Mouse (Mus musculus): ENCODE results near the gene Dvl2. TPM values are rescaled to one million over a fixed set of nuclear protein-coding genes. Genes with fewer than 3 reads are reported as not detected.
A peak's percentile ranks its signal among the peaks of the same experiment; 100 is the strongest.

The Dvl2 gene
- polyA plus RNA-seq, 1 experiment from 2014 or later, result 27.1 TPM

DNA sequence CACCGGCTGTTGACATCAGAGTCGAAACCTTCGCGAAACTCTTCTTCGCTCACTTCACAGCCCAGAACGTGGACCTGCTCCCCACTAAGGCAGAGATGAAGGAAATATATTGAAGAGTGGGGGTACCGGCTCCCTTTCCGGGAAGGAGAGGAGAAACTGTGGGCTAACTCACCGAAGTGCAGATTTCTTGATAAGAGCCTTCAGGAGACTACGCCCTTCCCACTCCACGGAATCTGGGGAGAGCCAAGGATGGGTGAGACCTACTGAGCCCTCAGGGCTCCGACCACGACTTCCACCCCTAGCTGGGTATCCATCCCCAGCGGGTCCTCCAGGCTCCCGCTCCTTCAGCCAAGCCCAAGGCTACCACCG, 20.6 kb upstream of the Dvl2 start:
- no peak for ATAC-seq (replicated peaks; ENCODE audit: low FRiP score, low read depth)

DNA sequence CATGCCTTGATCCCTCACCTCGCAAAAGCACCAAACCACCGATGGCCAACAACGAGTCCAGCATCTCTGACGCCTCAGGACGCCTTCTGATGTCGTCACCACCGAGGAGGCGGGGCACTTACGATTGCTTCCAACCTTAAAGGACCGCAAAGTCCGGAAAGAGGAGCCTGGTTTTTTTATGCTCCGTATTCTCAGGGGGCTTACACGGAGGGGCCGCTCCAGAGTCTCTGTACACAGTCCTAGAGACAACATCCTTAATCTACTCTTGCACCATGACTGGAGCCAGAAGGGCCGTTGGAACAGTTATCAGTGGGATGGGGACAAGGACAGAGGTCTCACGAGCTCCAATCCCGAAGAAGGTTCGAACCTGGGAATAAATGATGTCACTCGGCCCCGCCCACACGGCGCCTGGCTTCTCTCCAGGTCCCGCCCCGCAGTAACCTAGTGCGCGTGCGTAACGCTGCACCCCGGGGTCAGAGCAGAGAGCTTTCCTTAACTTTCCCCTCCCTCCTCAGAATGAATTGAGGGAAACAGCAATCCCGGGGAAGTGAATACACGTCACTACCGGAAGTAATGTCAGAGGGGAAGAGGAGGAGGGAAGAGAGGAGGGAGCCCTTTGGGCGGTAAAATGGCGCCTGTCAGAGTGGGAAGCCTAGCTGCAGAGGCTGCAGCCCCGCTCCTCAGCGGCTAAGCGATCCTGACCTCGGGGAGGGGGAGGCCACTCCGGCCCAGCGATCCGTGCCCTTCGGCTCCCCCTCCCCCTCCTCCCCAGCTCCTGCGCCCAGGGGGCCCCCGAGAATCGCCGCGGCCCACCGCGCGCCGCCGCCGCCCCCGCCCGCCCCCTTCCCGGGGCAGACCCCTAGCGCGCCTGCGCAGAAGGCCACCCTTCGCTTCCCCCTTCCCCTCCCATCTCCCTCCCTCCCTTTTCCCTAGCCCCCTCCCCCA, 19.9 kb upstream of the Dvl2 start:
- Histone ChIP-seq H3K36me3 (ENCODE audit: insufficient read depth, low read length) (peaks cover 20% of the 10 kb centered on the region; the same call in 1 of the 2 replicates), H3K4me2 (ENCODE audit: low read length) (peak overlapping the region; percentile 92), H3K9ac (ENCODE audit: low read depth, low read length) (peak overlapping the region; percentile 97), H3K9me3 (replicated peaks; ENCODE audit: low read length) (no peaks in the 10 kb centered on the region), H3K4me1 (replicated peaks; ENCODE audit: insufficient read depth, low read length) (peaks cover 23% of the 10 kb centered on the region; the same call in 1 of the 2 replicates), H3K27ac (peak overlapping the region; percentile 99), H3K4me3 (replicated peaks; ENCODE audit: low read depth, low read length) (peak overlapping the region; percentile 99), H3K27me3 (ENCODE audit: insufficient read depth, low read length) (no peaks in the 10 kb centered on the region)
- DNase-seq (ENCODE audit: low spot score), result peak; percentile 100
- under 1% methylated on average over 48 of the region's 60 CpGs for WGBS
- peak; percentile 94 for ATAC-seq (replicated peaks; ENCODE audit: low FRiP score, low read depth)
- no peak for TF ChIP-seq CTCF (IDR thresholded peaks at IDR 0.05; ENCODE audit: low read depth)

More for the DNA sequence above, 20.6 kb upstream of the Dvl2 start:
- Histone ChIP-seq H3K9ac (ENCODE audit: low read depth, low read length) (peak overlapping the region; percentile 97), H3K4me3 (replicated peaks; ENCODE audit: low read depth, low read length) (peak overlapping the region; percentile 99), H3K4me1 (replicated peaks; ENCODE audit: insufficient read depth, low read length) (peaks cover 23% of the 10 kb centered on the region; the same call in 1 of the 2 replicates), H3K27me3 (ENCODE audit: insufficient read depth, low read length) (no peaks in the 10 kb centered on the region), H3K27ac (peak overlapping the region; percentile 99), H3K4me2 (ENCODE audit: low read length) (peak overlapping the region; percentile 92), H3K9me3 (replicated peaks; ENCODE audit: low read length) (no peaks in the 10 kb centered on the region), H3K36me3 (ENCODE audit: insufficient read depth, low read length) (peaks cover 18% of the 10 kb centered on the region)
- 2% methylated on average over 16 of the region's 16 CpGs for WGBS
- no peak for DNase-seq (ENCODE audit: low spot score)
- TF ChIP-seq CTCF (IDR thresholded peaks at IDR 0.05; ENCODE audit: low read depth), result no peak

DNA sequence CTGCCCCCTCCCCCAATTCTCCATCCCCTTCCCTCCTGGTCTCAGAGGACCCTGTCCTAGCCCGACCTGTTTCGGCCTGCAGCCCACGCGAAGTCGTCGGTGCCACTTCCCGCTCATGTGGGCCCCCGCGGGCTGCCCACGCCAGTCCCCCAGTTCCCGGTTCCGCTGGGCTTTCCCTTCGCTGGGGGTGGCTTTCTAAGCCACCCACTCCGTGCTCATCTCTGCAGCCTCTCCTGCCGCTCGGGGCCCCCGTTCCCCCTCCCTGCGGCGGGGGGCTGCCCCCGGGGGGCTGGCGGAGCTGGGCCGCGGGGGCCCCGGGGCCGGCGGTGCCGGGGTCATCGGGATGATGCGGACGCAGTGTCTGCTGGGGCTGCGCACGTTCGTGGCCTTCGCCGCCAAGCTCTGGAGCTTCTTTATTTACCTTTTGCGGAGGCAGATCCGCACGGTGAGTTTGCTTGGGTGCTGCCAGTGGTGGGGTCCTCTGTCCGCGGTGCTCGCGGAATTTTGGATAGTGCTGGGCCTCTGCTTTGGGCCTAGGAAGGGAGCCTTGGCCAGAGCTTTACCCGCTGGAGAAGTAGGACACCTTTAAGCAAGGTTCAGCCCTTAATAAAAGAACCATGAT, 19.1 kb upstream of the Dvl2 start, which contains the start of gene Ctdnep1:
Ctdnep1 (plus strand) TSS at position 16 of the 622 bp plus-strand sequence.
- peaks cover 23% of the 10 kb centered on the region; the same call in 1 of the 2 replicates for H3K4me1 ChIP-seq (replicated peaks; ENCODE audit: insufficient read depth, low read length)
- H3K27me3 ChIP-seq (ENCODE audit: insufficient read depth, low read length), result no peaks in the 10 kb centered on the region
- under 1% methylated on average over 41 of the region's 43 CpGs for WGBS
- TF ChIP-seq CTCF (IDR thresholded peaks at IDR 0.05; ENCODE audit: low read depth), result no peak
- peak within 1 kb of the TSS; percentile 99 for H3K27ac ChIP-seq
- DNase-seq (ENCODE audit: low spot score) (no peak), ATAC-seq (replicated peaks; ENCODE audit: low FRiP score, low read depth) (peak; percentile 7)
- peak within 1 kb of the TSS; percentile 92 for H3K4me2 ChIP-seq (ENCODE audit: low read length)
- H3K9ac ChIP-seq (ENCODE audit: low read depth, low read length), result peak within 1 kb of the TSS; percentile 97
- peak within 1 kb of the TSS; percentile 99 for H3K4me3 ChIP-seq (replicated peaks; ENCODE audit: low read depth, low read length)
- H3K36me3 ChIP-seq (ENCODE audit: insufficient read depth, low read length), result peaks cover 20% of the 10 kb centered on the region
- no peaks in the 10 kb centered on the region for H3K9me3 ChIP-seq (replicated peaks; ENCODE audit: low read length)

DNA sequence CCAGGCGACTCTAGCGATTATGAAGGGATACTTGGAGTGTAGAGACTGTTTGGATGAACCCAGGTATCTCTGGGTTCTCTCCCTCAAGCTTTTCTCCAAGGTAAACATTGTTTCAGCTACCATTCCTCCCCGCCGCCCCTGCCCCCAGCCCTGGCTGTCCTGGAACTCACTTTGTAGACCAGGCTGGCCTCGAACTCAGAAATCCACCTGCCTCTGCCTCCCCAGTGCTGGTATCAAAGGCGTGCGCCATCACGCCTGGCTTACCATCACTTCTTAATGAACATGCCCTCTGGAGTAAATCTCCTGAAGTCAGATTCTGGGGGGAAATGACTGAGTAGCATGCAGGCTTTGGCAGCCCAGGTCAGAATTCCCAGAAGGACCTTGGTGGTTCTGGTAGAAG, 18.2 kb upstream of the Dvl2 start, which contains the start of gene Elp5:
Elp5 (minus strand) TSS at position 293 of the 400 bp plus-strand sequence.
- ATAC-seq (replicated peaks; ENCODE audit: low FRiP score, low read depth) (no peak), DNase-seq (ENCODE audit: low spot score) (no peak)
- Histone ChIP-seq H3K4me2 (ENCODE audit: low read length) (peak within 1 kb of the TSS; percentile 92), H3K36me3 (ENCODE audit: insufficient read depth, low read length) (peaks cover 26% of the 10 kb centered on the region), H3K9ac (ENCODE audit: low read depth, low read length) (peak within 1 kb of the TSS; percentile 97), H3K4me3 (replicated peaks; ENCODE audit: low read depth, low read length) (peak within 1 kb of the TSS; percentile 99), H3K4me1 (replicated peaks; ENCODE audit: insufficient read depth, low read length) (peaks cover 23% of the 10 kb centered on the region; the same call in 1 of the 2 replicates), H3K9me3 (replicated peaks; ENCODE audit: low read length) (no peaks in the 10 kb centered on the region), H3K27ac (peak within 1 kb of the TSS; percentile 99), H3K27me3 (ENCODE audit: insufficient read depth, low read length) (no peaks in the 10 kb centered on the region)
- no peak for TF ChIP-seq CTCF (IDR thresholded peaks at IDR 0.05; ENCODE audit: low read depth)
- WGBS, result 43% methylated on average over 8 of the region's 8 CpGs

DNA sequence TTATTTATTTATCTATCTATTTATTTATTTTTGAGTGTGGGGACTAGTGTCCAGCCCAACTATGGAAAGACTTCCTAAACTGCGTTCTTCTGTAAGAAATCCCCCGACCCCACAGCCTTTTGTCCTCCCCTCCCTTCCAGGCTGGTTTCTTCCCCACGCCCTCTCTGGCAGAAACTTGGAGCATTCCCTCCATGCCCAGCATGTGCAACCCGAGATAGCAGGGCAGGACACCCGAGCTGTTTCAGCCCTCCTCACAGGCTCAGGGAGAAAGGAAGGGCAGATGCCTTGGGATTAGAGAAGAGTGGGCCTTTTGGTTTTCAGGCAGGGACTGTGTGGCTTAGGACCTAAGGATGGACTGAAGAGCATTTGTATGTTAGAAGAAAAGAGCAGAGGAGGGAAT, 17.5 kb upstream of the Dvl2 start:
- no peak overlapping the region; the same call in 1 of the 2 replicates for H3K27ac ChIP-seq
- H3K27me3 ChIP-seq (ENCODE audit: insufficient read depth, low read length), result no peaks in the 10 kb centered on the region
- 14% methylated on average over 5 of the region's 5 CpGs for WGBS
- TF ChIP-seq CTCF (IDR thresholded peaks at IDR 0.05; ENCODE audit: low read depth), result no peak
- H3K9me3 ChIP-seq (replicated peaks; ENCODE audit: low read length), result no peaks in the 10 kb centered on the region
- H3K4me2 ChIP-seq (ENCODE audit: low read length), result peak overlapping the region; percentile 92
- ATAC-seq (replicated peaks; ENCODE audit: low FRiP score, low read depth), result no peak
- H3K4me1 ChIP-seq (replicated peaks; ENCODE audit: insufficient read depth, low read length), result peaks cover 23% of the 10 kb centered on the region; the same call in 1 of the 2 replicates
- no peak overlapping the region for H3K4me3 ChIP-seq (replicated peaks; ENCODE audit: low read depth, low read length)
- peak overlapping the region; percentile 97 for H3K9ac ChIP-seq (ENCODE audit: low read depth, low read length)
- H3K36me3 ChIP-seq (ENCODE audit: insufficient read depth, low read length), result peaks cover 31% of the 10 kb centered on the region
- DNase-seq (ENCODE audit: low spot score), result peak; percentile 63

DNA sequence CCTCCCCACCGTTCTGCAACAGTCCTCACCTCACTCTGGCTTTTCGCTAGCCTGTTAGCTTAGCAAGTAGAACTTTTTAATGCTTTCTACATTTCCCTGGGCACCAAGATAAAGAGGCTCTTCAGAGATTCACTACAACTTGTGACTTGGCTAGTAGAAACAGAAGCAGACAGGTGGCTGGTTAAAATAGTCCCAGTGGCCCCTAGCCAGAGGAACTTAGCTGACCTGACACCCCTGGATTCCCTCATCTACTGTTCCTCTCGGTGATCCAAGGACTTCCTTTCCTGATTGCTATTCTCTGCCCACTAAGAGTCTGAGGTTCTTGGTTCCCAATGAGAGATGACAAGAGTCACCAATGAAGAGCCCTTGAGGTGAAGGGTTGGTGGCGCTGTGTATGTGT, 17.0 kb upstream of the Dvl2 start:
- Histone ChIP-seq H3K9ac (ENCODE audit: low read depth, low read length) (0 out of 2 replicates have a peak overlapping the region, but pooled peaks have one; percentile 97), H3K9me3 (replicated peaks; ENCODE audit: low read length) (no peaks in the 10 kb centered on the region), H3K27ac (no peak overlapping the region), H3K4me2 (ENCODE audit: low read length) (peak overlapping the region; percentile 92; the same call in 1 of the 2 replicates), H3K27me3 (ENCODE audit: insufficient read depth, low read length) (no peaks in the 10 kb centered on the region), H3K4me3 (replicated peaks; ENCODE audit: low read depth, low read length) (no peak overlapping the region), H3K36me3 (ENCODE audit: insufficient read depth, low read length) (peaks cover 36% of the 10 kb centered on the region), H3K4me1 (replicated peaks; ENCODE audit: insufficient read depth, low read length) (peaks cover 23% of the 10 kb centered on the region; the same call in 1 of the 2 replicates)
- WGBS, result 62% methylated on average over 4 of the region's 4 CpGs
- no peak for TF ChIP-seq CTCF (IDR thresholded peaks at IDR 0.05; ENCODE audit: low read depth)
- ATAC-seq (replicated peaks; ENCODE audit: low FRiP score, low read depth) (no peak), DNase-seq (ENCODE audit: low spot score) (no peak)

All from kidney, postnatal 0 days (tissue).